Mouse (Mus musculus): ENCODE measurements around the gene Ugt1a8.

DNA sequence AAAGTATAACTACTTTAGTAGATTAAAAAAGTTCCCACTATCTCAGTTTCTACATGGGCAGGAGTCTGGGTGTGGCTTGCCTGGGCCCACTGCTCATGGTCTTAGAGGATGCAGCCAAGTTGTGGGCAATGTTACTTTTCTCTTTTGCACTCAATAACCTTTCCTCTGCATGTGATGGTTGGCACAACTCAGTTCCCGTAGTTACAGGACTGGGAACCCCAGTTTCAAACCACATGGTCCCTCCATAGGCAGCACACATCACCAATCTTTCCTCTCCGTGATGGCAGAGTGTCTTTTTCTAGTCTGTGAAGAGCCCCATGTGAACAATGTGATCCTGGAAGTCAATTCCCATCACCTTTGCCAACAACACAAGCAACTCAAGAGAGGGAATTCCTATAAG lies 139.9 kb downstream of the Ugt1a8 start:
- TF ChIP-seq CTCF (IDR thresholded peaks at IDR 0.05; ENCODE audit: control insufficient read depth, insufficient read depth, insufficient read length) (no peak), MYOD1 (IDR thresholded peaks at IDR 0.05; ENCODE audit: control insufficient read depth, insufficient read length, low read depth) (no peak), USF1 (IDR thresholded peaks at IDR 0.05; ENCODE audit: low read depth) (no peak), CEBPB (IDR thresholded peaks at IDR 0.05; ENCODE audit: low read depth) (no peak), MAX (IDR thresholded peaks at IDR 0.05) (no peak), MYOG (IDR thresholded peaks at IDR 0.05; ENCODE audit: control insufficient read depth, extremely low read depth, insufficient read length) (no peak)

All from C2C12 (cell line).